Mouse (Mus musculus): Measurements from ENCODE around the gene Rgs19. TPM values are rescaled to one million over a fixed set of nuclear protein-coding genes. Genes with fewer than 3 reads are reported as not detected.
A peak's percentile ranks its signal among the peaks of the same experiment; 100 is the strongest.

Rgs19 gene
- total RNA-seq (2021): 10 to 100 TPM; 18.8 to 22.5 TPM
- long read RNA-seq, experiment 1, partial matches to known transcripts: 1 of 6 reads
- long read RNA-seq, experiment 1, other reads (novel, unspliced or antisense): 0 of 6 reads
- long read RNA-seq, experiment 2, transcript Rgs19-204 (5 exons, 779 nt): major isoform, 5 of 16 reads
- long read RNA-seq, experiment 2, transcript Rgs19-201 (6 exons, 1,511 nt): major isoform, 5 of 16 reads
- long read RNA-seq, experiment 2, partial matches to known transcripts: 0 of 16 reads
- long read RNA-seq, experiment 2, other reads (novel, unspliced or antisense): 4 of 16 reads

- DNase-seq (ENCODE audit: low spot score in 2 of 2): peak; percentile 85 to 87
Observed at GRCm38 (mm10) chr2:181693339-181694280, at the start of gene Rgs19. Gene Rgs19 (minus strand): TSS chr2:181693977.

DNA sequence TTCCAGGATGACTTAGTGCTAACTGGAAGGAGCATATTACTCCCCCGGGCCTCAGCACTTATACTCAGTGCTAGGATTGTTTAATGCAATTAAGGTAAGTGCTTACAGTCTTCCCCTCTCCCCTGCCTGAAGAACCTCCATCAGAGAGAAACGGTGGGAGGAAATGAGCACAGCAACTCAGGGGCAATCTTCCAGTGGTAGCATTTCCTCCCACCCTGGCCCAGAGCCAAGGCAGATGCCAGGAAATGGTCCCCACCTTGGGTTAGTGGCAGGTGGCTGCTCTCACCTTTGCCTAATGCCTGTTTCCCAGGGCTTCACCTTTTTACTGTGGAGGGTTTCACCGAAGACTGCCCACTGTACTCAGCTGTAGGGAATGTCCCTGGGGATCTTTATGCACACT is 36.3 kb upstream of the Rgs19 start:
- DNase-seq (ENCODE audit: low spot score in 2 of 2): no peak

DNA sequence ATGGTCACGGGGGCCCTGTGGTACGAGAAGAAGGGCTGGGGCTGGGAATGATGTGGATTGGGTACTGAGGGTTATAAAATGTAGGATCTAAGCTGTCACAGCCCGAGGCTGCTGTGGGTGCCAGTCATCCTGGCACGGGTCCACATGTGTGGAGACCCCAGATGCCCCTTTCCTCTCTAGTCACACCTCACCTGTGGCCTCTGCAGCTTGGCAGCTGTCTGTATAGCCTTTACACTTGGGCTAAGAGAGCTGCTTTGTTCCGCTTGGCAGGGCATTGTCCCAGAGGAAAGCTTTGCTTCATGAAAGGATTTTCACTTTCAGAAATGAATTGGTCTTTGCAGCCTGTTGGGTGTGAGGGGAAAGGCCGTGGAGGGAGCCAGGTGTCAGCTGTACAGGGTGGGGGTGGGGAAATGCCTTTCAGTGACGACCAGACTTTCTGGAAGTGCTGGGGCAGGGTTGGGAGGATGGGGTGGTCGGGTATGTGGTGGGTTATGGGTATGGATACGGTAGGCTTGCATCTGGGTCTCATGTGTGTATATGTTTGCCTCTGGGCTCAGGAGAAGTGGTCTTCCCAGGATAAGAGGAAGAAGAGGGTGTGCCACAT is 34.0 kb upstream of the Rgs19 start:
- no peak for DNase-seq (ENCODE audit: low spot score in 2 of 2)

DNA sequence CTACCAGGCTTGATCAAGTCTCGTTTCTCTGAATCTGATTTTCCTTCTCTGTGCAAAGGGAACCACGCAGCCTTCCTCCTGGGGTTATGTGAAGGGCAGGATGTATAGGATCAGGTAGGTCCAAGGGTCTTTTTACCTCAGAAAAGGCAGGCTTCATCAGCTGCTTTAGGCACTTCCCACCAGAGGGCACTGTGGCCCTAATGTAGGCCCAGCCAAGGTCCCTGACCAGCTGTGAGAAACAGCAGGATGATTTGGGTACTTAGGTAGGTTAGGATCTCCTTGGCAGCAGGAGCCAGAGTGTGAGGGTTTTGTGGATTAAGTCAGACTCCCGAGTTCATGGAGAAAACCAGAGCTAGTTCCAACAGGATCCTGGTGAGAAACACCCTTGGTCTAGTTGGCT is 28.4 kb upstream of the Rgs19 start:
- DNase-seq (ENCODE audit: low spot score in 2 of 2): peak in 1 of 2 experiments; percentile 35

- no peak for DNase-seq (ENCODE audit: low spot score in 2 of 2)
Observed at GRCm38 (mm10) chr2:181721200-181721599, 27.4 kb upstream of the Rgs19 start.

- no peak for DNase-seq (ENCODE audit: low spot score in 2 of 2)
Observed at GRCm38 (mm10) chr2:181720061-181720460, 26.3 kb upstream of the Rgs19 start.

DNA sequence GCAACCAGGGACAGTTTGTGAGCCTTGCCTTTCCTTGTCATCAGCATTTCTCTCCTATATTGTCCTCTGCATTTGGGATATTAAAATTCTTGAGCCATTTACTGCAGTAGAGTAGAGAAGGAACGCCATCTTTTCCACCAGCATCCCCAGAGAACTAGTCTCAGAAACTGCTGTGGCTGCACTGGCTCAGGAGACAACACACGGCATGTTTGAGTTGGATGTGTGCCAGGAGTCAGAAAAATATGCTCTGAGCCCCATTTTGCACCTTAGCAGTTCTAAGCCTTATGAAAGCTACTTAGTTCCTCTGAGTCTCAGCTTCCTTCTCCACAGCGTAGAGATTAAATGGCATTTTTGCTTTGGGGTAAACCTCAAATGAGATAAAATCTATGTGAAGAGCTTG is 23.2 kb upstream of the Rgs19 start:
- no peak for DNase-seq (ENCODE audit: low spot score in 2 of 2)

DNA sequence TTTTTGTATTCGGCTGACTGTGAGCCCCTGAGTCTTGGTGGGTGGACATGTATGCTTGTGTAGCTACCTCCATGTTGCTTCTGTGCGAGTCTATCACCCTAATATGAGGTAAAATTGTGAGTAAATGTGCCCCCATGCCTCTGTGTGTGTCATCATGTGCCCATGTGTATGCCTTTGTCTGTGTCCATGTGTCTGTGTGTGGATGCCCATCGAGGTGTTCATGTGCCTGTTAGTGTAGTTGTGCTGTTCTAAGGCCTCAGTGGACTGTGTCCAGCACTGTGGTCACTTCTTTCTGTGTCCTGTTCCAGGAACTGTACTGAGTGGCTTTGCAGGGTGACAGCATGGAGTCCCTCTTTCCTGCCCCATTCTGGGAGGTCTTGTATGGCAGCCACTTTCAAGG is 21.6 kb upstream of the Rgs19 start:
- DNase-seq (ENCODE audit: low spot score in 2 of 2): no peak

DNA sequence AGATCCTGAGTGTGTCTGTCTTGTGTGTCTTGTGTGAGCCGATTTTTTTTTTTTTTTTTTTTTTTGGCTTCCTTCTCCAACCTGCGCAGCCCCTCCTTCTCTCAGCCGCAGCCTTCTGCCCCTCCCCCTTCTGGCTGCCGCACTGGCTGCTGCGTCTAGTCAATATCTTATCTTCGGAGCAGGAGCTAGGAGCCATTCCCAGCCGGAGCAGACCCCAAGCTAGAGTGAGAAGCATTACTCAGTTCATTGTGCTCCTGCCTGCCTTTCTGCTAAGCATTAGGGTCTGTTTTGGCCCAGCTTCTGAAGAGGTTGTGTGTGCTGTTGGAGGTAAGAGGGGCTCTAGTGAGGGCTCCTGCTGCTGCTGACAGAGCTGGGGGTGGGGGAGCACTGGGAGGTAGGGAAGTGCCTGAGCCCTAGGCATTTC is 21.1 kb upstream of the Rgs19 start, which contains the start of gene Oprl1:
TSS of gene Oprl1 (plus strand) at position 114 of the 424 bp plus-strand sequence.
- DNase-seq (ENCODE audit: low spot score in 2 of 2): no peak

- no peak for DNase-seq (ENCODE audit: low spot score in 2 of 2)
Observed at GRCm38 (mm10) chr2:181713749-181714148, 20.0 kb upstream of the Rgs19 start.

- no peak for DNase-seq (ENCODE audit: low spot score in 2 of 2)
Observed at GRCm38 (mm10) chr2:181706668-181707067, 12.9 kb upstream of the Rgs19 start.

DNA sequence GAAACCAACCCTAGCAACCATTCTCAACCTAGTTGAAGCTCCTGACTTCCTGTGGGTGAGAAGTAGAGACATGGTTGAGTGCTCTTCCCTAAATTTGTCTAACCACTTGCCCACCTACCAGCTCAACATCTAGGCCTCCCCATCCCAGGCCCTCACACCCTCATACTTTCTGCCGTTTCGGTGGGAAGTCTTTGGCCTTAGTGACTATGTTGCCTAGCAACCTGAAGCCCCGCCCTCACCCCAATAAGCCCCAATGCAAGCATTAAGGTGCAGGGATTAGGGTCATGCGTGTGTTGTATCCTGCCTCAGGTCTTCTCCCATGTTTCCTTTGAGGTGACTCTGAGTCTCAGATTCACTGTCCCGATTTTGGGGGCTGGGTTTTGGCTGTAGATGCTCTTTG is 4.5 kb upstream of the Rgs19 start, which contains the start of gene Lkaaear1:
TSS of gene Lkaaear1 (minus strand) at position 202 of the 400 bp plus-strand sequence.
- no peak for DNase-seq (ENCODE audit: low spot score in 2 of 2)

- no peak for DNase-seq (ENCODE audit: low spot score in 2 of 2)
Observed at GRCm38 (mm10) chr2:181696801-181697420, 3.1 kb upstream of the Rgs19 start.

- DNase-seq (ENCODE audit: low spot score in 2 of 2): no peak
Observed at GRCm38 (mm10) chr2:181695776-181696175, 2.0 kb upstream of the Rgs19 start.

DNA sequence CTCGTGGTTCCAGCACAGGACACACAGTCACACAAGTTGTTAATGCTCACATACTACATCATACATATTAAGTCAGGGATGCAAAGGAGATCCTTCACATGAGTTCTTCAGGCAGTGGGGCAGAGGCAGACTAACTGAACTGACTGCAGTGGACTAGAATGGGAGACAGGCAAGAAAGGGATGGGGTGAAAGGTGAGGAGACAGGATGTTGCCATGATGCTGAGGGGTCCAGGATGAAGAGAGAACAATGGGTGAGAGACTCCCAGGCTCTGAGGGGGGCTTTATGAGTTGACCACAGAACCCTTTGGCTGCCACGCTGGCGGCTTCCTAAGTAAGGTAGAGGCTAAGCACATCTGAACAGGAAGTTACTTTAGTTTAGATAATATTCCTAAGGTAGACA is 804 bp upstream of the Rgs19 start:
- DNase-seq (ENCODE audit: low spot score in 2 of 2): no peak

DNA sequence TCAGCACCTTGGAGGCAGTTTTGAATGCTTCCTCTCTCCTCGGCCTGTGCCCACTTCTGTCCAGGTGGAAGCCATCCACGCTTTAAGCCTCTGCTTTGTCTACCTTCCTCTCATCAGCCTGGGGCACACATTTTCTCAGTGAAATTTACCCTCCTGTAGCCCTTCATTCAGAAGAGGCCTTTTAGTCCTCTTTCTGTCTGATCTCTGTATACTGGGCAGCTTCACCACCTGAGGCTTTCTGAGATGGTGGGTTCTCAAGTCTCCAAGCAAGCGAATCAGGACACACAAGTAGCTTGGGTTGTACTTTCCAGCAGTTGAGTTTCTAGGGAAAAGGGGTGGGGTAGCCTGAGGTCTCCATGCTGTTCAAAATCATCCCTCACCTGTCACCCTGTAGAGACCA is 1.5 kb downstream of the Rgs19 start:
- peak in 1 of 2 experiments; percentile 12 for DNase-seq (ENCODE audit: low spot score in 2 of 2)

GRCm38 (mm10) chr2:181691571-181691970 is 2.2 kb downstream of the Rgs19 start:
- peak in 1 of 2 experiments; percentile 16 for DNase-seq (ENCODE audit: low spot score in 2 of 2)

DNA sequence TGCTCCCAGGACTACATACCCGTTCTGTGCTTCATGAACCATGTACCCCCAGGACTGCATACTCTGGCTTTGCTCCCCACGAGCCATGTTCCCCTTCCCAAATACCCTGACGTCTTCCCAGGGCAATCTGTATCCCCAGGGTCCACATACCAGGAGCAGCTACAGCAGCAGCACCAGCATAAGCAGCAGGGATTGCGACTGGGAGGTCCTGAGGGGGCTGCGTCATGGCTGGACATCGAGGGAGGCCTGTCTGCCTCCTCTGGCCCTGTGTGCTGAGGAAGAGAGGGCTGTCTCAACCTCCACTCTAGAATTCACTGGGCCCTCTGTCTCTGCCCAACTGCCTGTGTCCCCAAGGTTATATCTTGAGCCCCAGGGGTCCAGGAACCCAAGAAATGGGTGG is 2.7 kb downstream of the Rgs19 start:
- peak in 1 of 2 experiments; percentile 12 for DNase-seq (ENCODE audit: low spot score in 2 of 2)

- DNase-seq (ENCODE audit: low spot score in 2 of 2): peak in 1 of 2 experiments; percentile 7
Observed at GRCm38 (mm10) chr2:181689466-181690160, 4.2 kb downstream of the Rgs19 start.

- DNase-seq (ENCODE audit: low spot score in 2 of 2): peak in 1 of 2 experiments; percentile 10
Observed at GRCm38 (mm10) chr2:181687586-181687985, 6.2 kb downstream of the Rgs19 start.

Measured in adrenal gland, adult 18-20 months (tissue).